Mouse (Mus musculus): ENCODE results near the gene 4933407L21Rik. TPM values are rescaled to one million over a fixed set of nuclear protein-coding genes. Genes with fewer than 3 reads are reported as not detected.

Gene 4933407L21Rik
- polyA plus RNA-seq, 1 experiment from 2014 or later = 3.5 TPM

- Histone ChIP-seq H3K27me3 (peaks cover 20% of the 10 kb centered on the region), H3K4me2 (no peak overlapping the region), H3K36me3 (no peaks in the 10 kb centered on the region), H3K4me3 (no peak overlapping the region), H3K9me3 (0 out of 2 replicates have a peak, but pooled peaks cover 4% of the 10 kb centered on the region), H3K4me1 (replicated peaks) (peaks cover 24% of the 10 kb centered on the region), H3K27ac (replicated peaks) (peak overlapping the region; percentile 59), H3K9ac (no peak overlapping the region)
- ATAC-seq (ENCODE audit: low read depth) = peak; percentile 55
- WGBS = 58% methylated on average over 7 of the region's 7 CpGs
These were observed 6.0 kb upstream of the 4933407L21Rik start for GRCm38 (mm10) chr1:85922127-85922864.

GRCm38 (mm10) chr1:85922865-85923211, 5.4 kb upstream of the 4933407L21Rik start:
- Histone ChIP-seq H3K4me3 (no peak overlapping the region), H3K4me1 (replicated peaks) (peaks cover 23% of the 10 kb centered on the region), H3K27ac (replicated peaks) (peak overlapping the region; percentile 50), H3K9me3 (0 out of 2 replicates have a peak, but pooled peaks cover 4% of the 10 kb centered on the region), H3K27me3 (peaks cover 20% of the 10 kb centered on the region), H3K9ac (no peak overlapping the region), H3K4me2 (no peak overlapping the region), H3K36me3 (no peaks in the 10 kb centered on the region)
- 70% methylated on average over 5 of the region's 5 CpGs for WGBS
- no peak for ATAC-seq (ENCODE audit: low read depth)

- 77% methylated on average over 5 of the region's 5 CpGs for WGBS
- H3K4me1 ChIP-seq (replicated peaks) = peaks cover 40% of the 10 kb centered on the region
- 0 out of 2 replicates have a peak, but pooled peaks cover 1% of the 10 kb centered on the region for H3K9me3 ChIP-seq
These were observed 3.1 kb upstream of the 4933407L21Rik start for GRCm38 (mm10) chr1:85925183-85925582.

GRCm38 (mm10) chr1:85928688-85929065, 394 bp downstream of the 4933407L21Rik start:
- ATAC-seq (ENCODE audit: low read depth) = peak; percentile 44
- Histone ChIP-seq H3K4me3 (no peak overlapping the region), H3K4me2 (peak overlapping the region; percentile 9; the same call in 1 of the 2 replicates), H3K36me3 (no peaks in the 10 kb centered on the region), H3K9ac (no peak overlapping the region), H3K9me3 (no peaks in the 10 kb centered on the region), H3K27me3 (peaks cover 13% of the 10 kb centered on the region; the same call in 1 of the 2 replicates), H3K4me1 (replicated peaks) (peaks cover 36% of the 10 kb centered on the region), H3K27ac (replicated peaks) (peak overlapping the region; percentile 75)
- WGBS = 32% methylated on average over 4 of the region's 4 CpGs

More at GRCm38 (mm10) chr1:85925183-85925582, 3.1 kb upstream of the 4933407L21Rik start:
- ATAC-seq (ENCODE audit: low read depth) = no peak
- Histone ChIP-seq H3K4me3 (no peak overlapping the region), H3K9ac (no peak overlapping the region), H3K27ac (replicated peaks) (no peak overlapping the region), H3K4me2 (no peak overlapping the region), H3K27me3 (peaks cover 9% of the 10 kb centered on the region; the same call in 1 of the 2 replicates), H3K36me3 (no peaks in the 10 kb centered on the region)

GRCm38 (mm10) chr1:85929406-85929805, 1.1 kb downstream of the 4933407L21Rik start:
- H3K27ac ChIP-seq (replicated peaks) = peak overlapping the region; percentile 75
- no peak for ATAC-seq (ENCODE audit: low read depth)

GRCm38 (mm10) chr1:85931170-85931569, 2.9 kb downstream of the 4933407L21Rik start:
- H3K4me1 ChIP-seq (replicated peaks) = peaks cover 54% of the 10 kb centered on the region

More at GRCm38 (mm10) chr1:85929406-85929805, 1.1 kb downstream of the 4933407L21Rik start:
- H3K9me3 ChIP-seq = no peaks in the 10 kb centered on the region
- H3K27me3 ChIP-seq = 0 out of 2 replicates have a peak, but pooled peaks cover 6% of the 10 kb centered on the region
- H3K36me3 ChIP-seq = no peaks in the 10 kb centered on the region
- 91% methylated on average over 6 of the region's 6 CpGs for WGBS
- peaks cover 43% of the 10 kb centered on the region for H3K4me1 ChIP-seq (replicated peaks)
- H3K4me3 ChIP-seq = no peak overlapping the region
- no peak overlapping the region for H3K4me2 ChIP-seq
- H3K9ac ChIP-seq = no peak overlapping the region

GRCm38 (mm10) chr1:85933226-85933625, 4.9 kb downstream of the 4933407L21Rik start:
- Histone ChIP-seq H3K4me1 (replicated peaks) (peaks cover 50% of the 10 kb centered on the region), H3K9me3 (no peaks in the 10 kb centered on the region), H3K4me2 (peak overlapping the region; percentile 39), H3K27me3 (0 out of 2 replicates have a peak, but pooled peaks cover 6% of the 10 kb centered on the region), H3K4me3 (no peak overlapping the region), H3K36me3 (no peaks in the 10 kb centered on the region), H3K9ac (peak overlapping the region; percentile 43; the same call in 1 of the 2 replicates), H3K27ac (replicated peaks) (peak overlapping the region; percentile 69)
- WGBS = 1% methylated on average over 7 of the region's 7 CpGs
- ATAC-seq (ENCODE audit: low read depth) = peak; percentile 19; the same call in 1 of the 2 replicates

More at GRCm38 (mm10) chr1:85931170-85931569, 2.9 kb downstream of the 4933407L21Rik start:
- ATAC-seq (ENCODE audit: low read depth) = no peak
- no peak overlapping the region for H3K27ac ChIP-seq (replicated peaks)
- H3K4me3 ChIP-seq = no peak overlapping the region
- WGBS = 81% methylated on average over 5 of the region's 5 CpGs
- H3K4me2 ChIP-seq = no peak overlapping the region
- H3K9me3 ChIP-seq = no peaks in the 10 kb centered on the region
- no peak overlapping the region for H3K9ac ChIP-seq
- 0 out of 2 replicates have a peak, but pooled peaks cover 6% of the 10 kb centered on the region for H3K27me3 ChIP-seq
- H3K36me3 ChIP-seq = no peaks in the 10 kb centered on the region

- no peak overlapping the region for H3K4me3 ChIP-seq
- no peaks in the 10 kb centered on the region for H3K9me3 ChIP-seq
- H3K27ac ChIP-seq (replicated peaks) = peak overlapping the region; percentile 69
- peak overlapping the region; percentile 43 for H3K9ac ChIP-seq
- WGBS = under 1% methylated on average over 11 of the region's 11 CpGs
- peak overlapping the region; percentile 39 for H3K4me2 ChIP-seq
- peak; percentile 48; the same call in 1 of the 2 replicates for ATAC-seq (ENCODE audit: low read depth)
- H3K27me3 ChIP-seq = 0 out of 2 replicates have a peak, but pooled peaks cover 6% of the 10 kb centered on the region
- H3K36me3 ChIP-seq = no peaks in the 10 kb centered on the region
- peaks cover 43% of the 10 kb centered on the region for H3K4me1 ChIP-seq (replicated peaks)
These were observed 5.6 kb downstream of the 4933407L21Rik start for GRCm38 (mm10) chr1:85933631-85934465.

- no peak for ATAC-seq (ENCODE audit: low read depth)
- peak overlapping the region; percentile 69 for H3K27ac ChIP-seq (replicated peaks)
- no peak overlapping the region for H3K4me3 ChIP-seq
- 3% methylated on average over 7 of the region's 7 CpGs for WGBS
- peaks cover 36% of the 10 kb centered on the region for H3K4me1 ChIP-seq (replicated peaks)
- H3K9ac ChIP-seq = no peak overlapping the region
- no peak overlapping the region for H3K4me2 ChIP-seq
- no peaks in the 10 kb centered on the region for H3K36me3 ChIP-seq
- 0 out of 2 replicates have a peak, but pooled peaks cover 6% of the 10 kb centered on the region for H3K27me3 ChIP-seq
- H3K9me3 ChIP-seq = no peaks in the 10 kb centered on the region
These were observed 6.3 kb downstream of the 4933407L21Rik start for GRCm38 (mm10) chr1:85934560-85934959.

- WGBS = 52% methylated on average over 8 of the region's 8 CpGs
- no peak overlapping the region for H3K4me3 ChIP-seq
These were observed 7.0 kb downstream of the 4933407L21Rik start for GRCm38 (mm10) chr1:85935148-85935852.

GRCm38 (mm10) chr1:85936265-85936664, 8.0 kb downstream of the 4933407L21Rik start:
- Histone ChIP-seq H3K4me1 (replicated peaks) (peaks cover 36% of the 10 kb centered on the region), H3K4me3 (no peak overlapping the region), H3K9ac (no peak overlapping the region), H3K36me3 (no peaks in the 10 kb centered on the region), H3K9me3 (no peaks in the 10 kb centered on the region), H3K27me3 (no peaks in the 10 kb centered on the region), H3K4me2 (no peak overlapping the region), H3K27ac (replicated peaks) (no peak overlapping the region)
- 74% methylated on average over 6 of the region's 6 CpGs for WGBS
- ATAC-seq (ENCODE audit: low read depth) = no peak

More at GRCm38 (mm10) chr1:85935148-85935852, 7.0 kb downstream of the 4933407L21Rik start:
- no peak for ATAC-seq (ENCODE audit: low read depth)
- H3K27me3 ChIP-seq = 0 out of 2 replicates have a peak, but pooled peaks cover 6% of the 10 kb centered on the region
- H3K27ac ChIP-seq (replicated peaks) = 0 out of 2 replicates have a peak overlapping the region, but pooled peaks have one; percentile 69
- H3K4me2 ChIP-seq = no peak overlapping the region
- no peaks in the 10 kb centered on the region for H3K9me3 ChIP-seq
- no peak overlapping the region for H3K9ac ChIP-seq
- H3K4me1 ChIP-seq (replicated peaks) = peaks cover 36% of the 10 kb centered on the region
- no peaks in the 10 kb centered on the region for H3K36me3 ChIP-seq

Data from neural tube, embryonic 13.5 days (tissue).